Mouse (Mus musculus) lung, embryonic 15.5 days (tissue): ENCODE data around the gene Tshz2. TPM values are rescaled to one million over a fixed set of nuclear protein-coding genes. Genes with fewer than 3 reads are reported as not detected.
"Not testable (repeated sequence)": the region's sequence is repeated elsewhere in the genome, so short reads cannot be mapped to it uniquely, and the experiment has no call there.

ENCODE experiments used
- ATAC-seq: fragments of 200-750 bp; cut with Nextera tagmentation; 2 replicates; pipeline ENCODE4 v1.8.0; 2017; ENCODE audit warnings: moderate number of reproducible peaks, borderline replicate concordance; ENCODE audit not compliant: low FRiP score, low TSS enrichment; ENCODE audit errors: extremely low read depth
- H3K27ac ChIP-seq: fragments of 300-500 bp; sonication (generic); 2 replicates; pipeline ENCODE4 v1.5.1; 2015; ENCODE audit warnings: moderate library complexity, mild to moderate bottlenecking, inconsistent platforms
- H3K27me3 ChIP-seq: fragments of 300-500 bp; sonication (generic); 2 replicates; pipeline ENCODE4 v1.6.1; 2015; ENCODE audit warnings: inconsistent platforms
- H3K36me3 ChIP-seq: fragments of 300-500 bp; sonication (generic); 2 replicates; pipeline ENCODE4 v1.6.1; 2015; ENCODE audit warnings: inconsistent platforms
- H3K4me1 ChIP-seq: fragments of 300-500 bp; sonication (generic); 2 replicates; pipeline ENCODE4 v1.6.1; 2015; ENCODE audit warnings: inconsistent platforms
- H3K4me2 ChIP-seq: fragments of 300-500 bp; sonication (generic); 2 replicates; pipeline ENCODE4 v1.6.1; 2015; ENCODE audit warnings: inconsistent platforms, mild to moderate bottlenecking, moderate library complexity
- H3K4me3 ChIP-seq: fragments of 300-500 bp; sonication (generic); 2 replicates; pipeline ENCODE4 v1.5.1; 2015; ENCODE audit warnings: mild to moderate bottlenecking, inconsistent platforms
- H3K9ac ChIP-seq: fragments of 300-500 bp; sonication (generic); 2 replicates; pipeline ENCODE4 v1.6.1; 2015; ENCODE audit warnings: inconsistent platforms
- H3K9me3 ChIP-seq: fragments of 300-500 bp; sonication (generic); 2 replicates; pipeline ENCODE4 v1.6.1; 2016; ENCODE audit warnings: inconsistent platforms
- WGBS: fragments of 180-500 bp; shearing (Covaris S2); methylation state at CpG from one replicate; pipeline ENCODE4 v1.1.7; 2015; 5-methylcytosine and 5-hydroxymethylcytosine counted together
- polyA plus RNA-seq: library from polyadenylated mRNA; unstranded; fragments of >200 nt; fragmentation: Nextera tagmentation; extraction: Ambion mirVana; gene quantifications from 2 replicates; pipeline ENCODE4 v1.2.1, GENCODE M21; 2015

Gene Tshz2
- polyA plus RNA-seq, 1 experiment from 2014 or later: 7.5 TPM

DNA sequence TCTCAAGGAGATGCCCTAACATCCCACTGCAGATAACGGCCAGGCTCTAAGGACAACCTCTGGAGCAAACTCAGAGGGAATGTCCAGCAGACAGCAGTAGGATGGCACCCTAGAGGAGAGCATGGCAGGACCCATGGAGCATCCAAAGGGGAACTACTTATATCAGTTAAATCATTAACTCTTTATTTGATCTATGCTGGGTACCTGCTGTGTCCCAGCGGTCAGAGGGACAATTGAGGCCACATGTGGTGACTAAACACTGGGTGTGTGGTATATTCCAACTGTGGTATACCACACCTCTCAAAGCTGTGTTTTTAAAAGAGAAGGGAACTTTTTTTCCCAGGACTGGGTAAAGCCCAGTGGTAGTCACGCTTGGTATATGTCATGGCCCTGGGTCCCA lies 134.5 kb downstream of the Tshz2 start:
- Histone ChIP-seq H3K36me3 (no peaks in the 10 kb centered on the region), H3K27ac (no peak overlapping the region), H3K4me3 (no peak overlapping the region), H3K9ac (no peak overlapping the region), H3K4me2 (no peak overlapping the region), H3K4me1 (no peaks in the 10 kb centered on the region), H3K9me3 (no peaks in the 10 kb centered on the region), H3K27me3 (no peaks in the 10 kb centered on the region)
- ATAC-seq: no peak
- 62% methylated on average over 3 of the region's 3 CpGs for WGBS

- Histone ChIP-seq H3K9ac (no peak overlapping the region), H3K27ac (no peak overlapping the region), H3K36me3 (no peaks in the 10 kb centered on the region), H3K4me2 (no peak overlapping the region), H3K4me1 (peaks cover 11% of the 10 kb centered on the region), H3K9me3 (no peaks in the 10 kb centered on the region), H3K4me3 (no peak overlapping the region), H3K27me3 (no peaks in the 10 kb centered on the region)
- 27% methylated on average over 4 of the region's 4 CpGs for WGBS
- peak; percentile 32; the same call in 1 of the 2 replicates for ATAC-seq
Observed at GRCm38 (mm10) chr2:169775078-169775477, 142.3 kb downstream of the Tshz2 start.

GRCm38 (mm10) chr2:169777242-169777641 lies 144.4 kb downstream of the Tshz2 start:
- WGBS: 35% methylated on average over 4 of the region's 4 CpGs
- Histone ChIP-seq H3K4me2 (no peak overlapping the region), H3K36me3 (no peaks in the 10 kb centered on the region), H3K27me3 (no peaks in the 10 kb centered on the region), H3K9me3 (no peaks in the 10 kb centered on the region), H3K27ac (no peak overlapping the region), H3K9ac (no peak overlapping the region), H3K4me1 (peaks cover 15% of the 10 kb centered on the region), H3K4me3 (no peak overlapping the region)
- ATAC-seq: peak; percentile 50

GRCm38 (mm10) chr2:169777764-169778163 lies 145.0 kb downstream of the Tshz2 start:
- H3K27me3 ChIP-seq: no peaks in the 10 kb centered on the region
- no peak overlapping the region for H3K4me3 ChIP-seq
- H3K9me3 ChIP-seq: no peaks in the 10 kb centered on the region
- 22% methylated on average over 2 of the region's 2 CpGs for WGBS
- H3K27ac ChIP-seq: no peak overlapping the region
- peaks cover 21% of the 10 kb centered on the region for H3K4me1 ChIP-seq
- no peak overlapping the region for H3K4me2 ChIP-seq
- H3K9ac ChIP-seq: no peak overlapping the region
- H3K36me3 ChIP-seq: no peaks in the 10 kb centered on the region
- ATAC-seq: no peak

DNA sequence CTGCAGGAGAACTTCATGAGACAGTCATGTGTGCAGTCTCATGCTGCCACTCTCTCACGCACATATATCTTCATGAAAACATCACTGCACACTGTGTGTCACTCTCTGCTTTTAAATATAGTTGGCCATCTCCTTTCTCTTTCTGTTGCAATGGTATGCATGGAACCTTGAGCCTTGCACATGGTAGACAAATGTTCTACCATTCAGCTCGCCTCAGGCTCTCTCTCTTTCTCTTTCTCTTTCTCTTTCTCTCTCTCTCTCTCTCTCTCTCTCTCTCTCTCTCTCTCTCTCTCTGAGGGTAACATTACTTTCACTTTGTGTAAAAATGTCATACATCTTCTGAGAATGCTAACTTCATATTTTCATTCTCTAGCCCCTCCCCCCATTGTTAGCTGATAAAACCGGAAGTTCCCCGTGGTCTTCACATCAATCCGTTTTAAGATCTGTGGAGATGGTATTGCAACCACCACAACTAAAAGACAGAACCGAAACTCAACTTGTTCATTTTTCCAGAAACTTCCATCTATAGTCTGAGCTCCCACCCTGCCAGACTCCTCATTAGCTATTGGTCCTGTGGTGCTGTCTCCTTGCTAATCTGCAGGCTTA lies 146.0 kb downstream of the Tshz2 start:
- WGBS: 84% methylated on average over 6 of the region's 6 CpGs
- peaks cover 31% of the 10 kb centered on the region for H3K4me1 ChIP-seq
- H3K27me3 ChIP-seq: no peaks in the 10 kb centered on the region

GRCm38 (mm10) chr2:169781671-169782070 lies 148.9 kb downstream of the Tshz2 start:
- ATAC-seq: not testable (repeated sequence)

More for the DNA sequence above, 146.0 kb downstream of the Tshz2 start:
- no peaks in the 10 kb centered on the region for H3K36me3 ChIP-seq
- H3K4me3 ChIP-seq: no peak overlapping the region
- no peak overlapping the region for H3K9ac ChIP-seq
- H3K4me2 ChIP-seq: no peak overlapping the region
- H3K9me3 ChIP-seq: no peaks in the 10 kb centered on the region
- ATAC-seq: no peak
- no peak overlapping the region for H3K27ac ChIP-seq

GRCm38 (mm10) chr2:169782874-169783680 lies 150.3 kb downstream of the Tshz2 start:
- no peak overlapping the region for H3K9ac ChIP-seq
- WGBS: 21% methylated on average over 26 of the region's 26 CpGs
- no peaks in the 10 kb centered on the region for H3K9me3 ChIP-seq
- H3K27me3 ChIP-seq: no peaks in the 10 kb centered on the region
- peak; percentile 74 for ATAC-seq
- H3K4me1 ChIP-seq: peaks cover 38% of the 10 kb centered on the region
- H3K4me2 ChIP-seq: no peak overlapping the region
- H3K27ac ChIP-seq: peak overlapping the region; percentile 11; the same call in 1 of the 2 replicates
- H3K4me3 ChIP-seq: no peak overlapping the region
- H3K36me3 ChIP-seq: no peaks in the 10 kb centered on the region

More at GRCm38 (mm10) chr2:169781671-169782070, 148.9 kb downstream of the Tshz2 start:
- H3K4me3 ChIP-seq, H3K27ac ChIP-seq, H3K9me3 ChIP-seq, H3K27me3 ChIP-seq, H3K4me2 ChIP-seq, H3K36me3 ChIP-seq, H3K9ac ChIP-seq: not testable (repeated sequence)
- peaks cover 33% of the 10 kb centered on the region for H3K4me1 ChIP-seq

DNA sequence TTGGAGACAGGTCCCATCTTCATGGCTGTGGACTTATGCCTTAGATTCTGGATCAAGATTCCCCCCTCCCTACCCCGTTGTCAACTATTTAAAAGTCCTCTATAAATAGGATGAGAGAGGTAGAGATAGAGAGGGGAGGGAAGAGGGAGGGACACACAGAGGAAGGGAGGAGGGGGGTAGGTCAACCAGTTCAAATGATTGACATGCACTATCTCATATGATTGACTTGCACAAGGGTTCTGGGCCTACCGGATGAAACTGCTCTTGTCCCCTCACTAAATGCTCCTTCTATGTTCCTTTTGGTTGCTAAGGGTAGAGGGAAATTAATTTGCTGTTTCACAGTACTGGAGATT lies 150.8 kb downstream of the Tshz2 start:
- Histone ChIP-seq H3K4me3 (no peak overlapping the region), H3K9me3 (no peaks in the 10 kb centered on the region), H3K4me1 (peaks cover 38% of the 10 kb centered on the region), H3K36me3 (no peaks in the 10 kb centered on the region), H3K9ac (no peak overlapping the region), H3K27me3 (no peaks in the 10 kb centered on the region), H3K4me2 (no peak overlapping the region), H3K27ac (no peak overlapping the region)
- ATAC-seq: no peak
- 42% methylated on average over 2 of the region's 2 CpGs for WGBS

DNA sequence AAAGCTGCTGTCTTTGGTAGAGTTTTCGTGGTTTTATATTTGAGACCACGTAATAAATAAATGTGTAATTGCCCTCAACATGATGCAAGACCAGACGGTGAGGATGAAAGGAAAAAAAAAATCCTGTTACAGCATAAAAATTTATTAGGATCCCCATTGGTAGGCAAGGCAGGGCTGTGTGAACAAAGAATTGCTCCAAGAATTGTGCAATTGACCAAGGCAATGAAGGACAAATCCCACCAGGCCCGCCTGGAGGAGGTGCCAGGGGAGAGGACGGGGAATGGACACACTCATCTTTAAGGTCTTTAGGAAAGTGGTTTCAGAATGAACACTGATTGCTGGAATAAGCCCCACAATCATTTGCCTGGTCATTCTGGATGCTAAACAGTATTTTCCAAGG lies 154.6 kb downstream of the Tshz2 start:
- no peaks in the 10 kb centered on the region for H3K27me3 ChIP-seq
- no peak for ATAC-seq

GRCm38 (mm10) chr2:169787906-169788305 lies 155.1 kb downstream of the Tshz2 start:
- 30% methylated on average over 11 of the region's 11 CpGs for WGBS

More for the DNA sequence above, 154.6 kb downstream of the Tshz2 start:
- Histone ChIP-seq H3K4me1 (peaks cover 47% of the 10 kb centered on the region), H3K36me3 (no peaks in the 10 kb centered on the region), H3K4me2 (no peak overlapping the region), H3K9ac (no peak overlapping the region), H3K27ac (no peak overlapping the region), H3K9me3 (no peaks in the 10 kb centered on the region), H3K4me3 (no peak overlapping the region)
- 47% methylated on average over 5 of the region's 5 CpGs for WGBS

DNA sequence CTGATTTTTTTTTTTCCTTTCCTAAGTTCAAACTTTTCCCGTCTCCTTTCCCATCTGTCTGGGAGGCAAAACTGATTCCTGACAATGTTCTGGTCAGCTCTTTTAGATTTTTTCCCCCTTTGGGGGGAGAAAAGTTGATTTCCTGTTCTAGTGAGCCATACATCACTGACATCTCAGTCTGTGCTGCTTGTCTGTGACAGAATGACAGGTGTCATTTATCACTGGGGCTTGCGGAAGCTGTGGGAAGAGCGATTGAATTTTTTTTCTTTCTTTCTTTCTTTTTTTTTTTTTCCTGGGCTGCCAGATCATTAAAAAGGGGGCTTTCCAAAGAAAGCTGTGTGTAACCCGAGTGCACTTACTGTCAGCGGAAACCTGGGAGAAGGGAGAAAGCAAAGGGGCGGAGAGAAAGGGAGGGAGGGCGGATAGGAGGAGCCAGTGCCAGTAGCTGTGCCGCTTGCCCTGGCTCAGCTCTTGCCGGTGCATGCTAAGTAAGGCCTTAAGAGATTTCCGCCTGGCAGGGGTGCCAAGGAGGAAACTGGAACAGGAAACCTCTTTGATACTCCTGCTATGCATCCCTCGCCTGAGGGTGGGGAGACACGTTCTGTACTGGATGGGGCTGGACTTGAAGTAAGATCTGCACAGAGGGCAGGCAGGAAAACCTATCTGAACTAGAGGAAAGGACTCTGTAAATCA lies 157.8 kb downstream of the Tshz2 start:
- WGBS: 2% methylated on average over 12 of the region's 12 CpGs
- Histone ChIP-seq H3K9me3 (no peaks in the 10 kb centered on the region), H3K36me3 (no peaks in the 10 kb centered on the region), H3K4me3 (peak overlapping the region; percentile 16), H3K27me3 (no peaks in the 10 kb centered on the region), H3K9ac (peak overlapping the region; percentile 10; the same call in 1 of the 2 replicates), H3K4me1 (peaks cover 33% of the 10 kb centered on the region), H3K27ac (peak overlapping the region; percentile 16), H3K4me2 (peak overlapping the region; percentile 46)
- peak; percentile 87 for ATAC-seq

More at GRCm38 (mm10) chr2:169787906-169788305, 155.1 kb downstream of the Tshz2 start:
- H3K36me3 ChIP-seq: no peaks in the 10 kb centered on the region
- no peaks in the 10 kb centered on the region for H3K9me3 ChIP-seq
- H3K27ac ChIP-seq: no peak overlapping the region
- peaks cover 41% of the 10 kb centered on the region for H3K4me1 ChIP-seq
- no peak overlapping the region for H3K9ac ChIP-seq
- no peak overlapping the region for H3K4me3 ChIP-seq
- ATAC-seq: no peak
- H3K4me2 ChIP-seq: no peak overlapping the region
- H3K27me3 ChIP-seq: no peaks in the 10 kb centered on the region

DNA sequence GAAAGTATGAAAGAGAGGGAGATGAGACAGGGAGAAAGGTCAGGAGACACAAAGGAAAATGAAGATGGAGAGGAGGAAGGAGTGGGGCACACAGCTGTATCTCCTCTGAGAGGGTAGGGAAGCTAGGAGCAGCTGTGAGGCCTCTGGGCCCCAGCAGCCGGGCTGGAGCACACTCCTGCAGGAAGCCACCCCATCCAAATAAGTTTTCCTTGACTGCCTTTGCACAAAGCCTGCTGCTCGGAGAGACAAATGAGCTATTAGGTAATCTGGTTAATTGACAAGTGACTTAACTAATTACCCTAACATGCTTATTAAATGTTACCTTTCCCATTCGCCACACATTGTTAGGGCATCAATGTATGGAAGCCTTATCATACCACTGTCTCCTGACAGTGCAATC lies 159.9 kb downstream of the Tshz2 start:
- H3K4me1 ChIP-seq: peaks cover 18% of the 10 kb centered on the region
- no peak overlapping the region for H3K4me3 ChIP-seq
- H3K27ac ChIP-seq: no peak overlapping the region
- no peaks in the 10 kb centered on the region for H3K36me3 ChIP-seq
- no peak overlapping the region for H3K9ac ChIP-seq
- H3K27me3 ChIP-seq: no peaks in the 10 kb centered on the region
- H3K9me3 ChIP-seq: no peaks in the 10 kb centered on the region
- ATAC-seq: no peak
- WGBS: 45% methylated on average over 3 of the region's 3 CpGs
- no peak overlapping the region for H3K4me2 ChIP-seq
